9 mouse cellular contexts compared by ENCODE assay signal in the genomic region with DNA sequence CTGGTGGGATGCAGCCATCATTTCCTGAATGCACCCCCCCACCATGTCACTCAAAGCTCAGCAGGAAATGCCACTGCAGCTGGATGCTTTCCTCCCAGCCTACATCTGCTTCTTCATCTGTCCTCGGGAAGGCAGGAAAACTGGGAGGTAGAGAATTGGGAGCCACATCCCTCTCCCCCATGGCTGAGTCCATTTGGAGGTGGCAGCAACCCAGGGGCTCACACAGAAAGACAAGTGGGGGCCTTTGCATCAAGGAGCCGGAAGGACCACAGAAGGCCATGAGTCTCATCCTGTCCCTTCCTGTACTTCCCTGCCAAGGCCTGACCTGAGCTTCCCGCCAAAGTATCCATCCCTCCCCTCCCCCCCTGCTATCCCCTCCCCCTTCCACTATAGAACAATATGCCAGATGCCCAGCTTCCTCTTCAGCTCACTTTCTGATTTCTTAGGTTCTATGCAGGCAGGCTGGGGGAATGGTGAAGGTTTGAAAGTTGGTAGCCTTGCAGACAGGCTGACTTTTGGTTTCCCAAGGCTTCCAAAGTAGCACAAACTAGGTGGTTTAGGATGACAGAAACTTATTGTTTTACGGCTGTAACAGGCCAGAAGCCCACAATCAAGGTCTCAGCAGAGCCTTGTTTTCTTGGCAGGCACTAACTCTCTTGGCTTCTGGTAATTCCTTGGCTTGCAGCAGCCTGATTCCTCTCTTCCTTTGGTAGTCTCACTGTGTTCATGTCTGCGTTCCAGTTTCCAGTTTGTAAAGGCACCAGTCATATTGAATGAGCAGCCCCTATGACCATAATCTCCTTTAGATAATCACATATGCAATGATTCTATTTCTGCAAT. TPM values are rescaled to one million over a fixed set of nuclear protein-coding genes. Genes with fewer than 3 reads are reported as not detected.
DNase-seq lines count a peak whose midpoint lies in the region; TF ChIP-seq lines count a peak whose summit lies in the region.
"Had no signal": no experiment of that assay in that cellular context is flagged by ENCODE, and none has a peak within 500 bp of the region (broad histone marks: within the 10 kb centered on the region; RNA-seq: fewer than 3 reads in every experiment).

No protein-coding gene starts in this region.

- no peak for TF ChIP-seq CTCF in cerebellum, adult 2 months (IDR thresholded peaks at IDR 0.05; ENCODE audit: borderline replicate concordance, insufficient read depth, low read depth, low read length)
- TF ChIP-seq CTCF in layer of hippocampus, adult 2 months (conservative IDR thresholded peaks at IDR 0.05), result no peak
- TF ChIP-seq CTCF in thymus, adult 2 months (IDR thresholded peaks at IDR 0.05; ENCODE audit: borderline replicate concordance, control insufficient read depth, extremely low read depth, insufficient read depth, low read length, poor library complexity), result no peak

- peak overlapping the region; percentile 69 for H3K27ac ChIP-seq in cerebellum, adult 2 months (ENCODE audit: insufficient read depth, low read length)
- peak overlapping the region; percentile 11; the same call in 1 of the 2 replicates for H3K27ac ChIP-seq in layer of hippocampus, adult 2 months
- H3K27ac ChIP-seq in thymus, adult 2 months (ENCODE audit: control insufficient read depth, insufficient read depth, low read length), result no peak overlapping the region
- H3K27ac ChIP-seq: heart, adult 2 months had no signal

- H3K36me3 ChIP-seq in thymus, adult 2 months (ENCODE audit: control insufficient read depth, insufficient read depth, low read length), result no peaks in the 10 kb centered on the region

- TF ChIP-seq POLR2A in cerebellum, adult 2 months (IDR thresholded peaks at IDR 0.05; ENCODE audit: borderline replicate concordance, insufficient read depth, low read length), result no peak
- TF ChIP-seq POLR2A in thymus, adult 2 months (IDR thresholded peaks at IDR 0.05; ENCODE audit: control insufficient read depth, extremely low read depth, insufficient read depth, low read length, poor library complexity), result no peak

- peaks cover 23% of the 10 kb centered on the region for H3K4me1 ChIP-seq in cerebellum, adult 2 months (ENCODE audit: control insufficient read depth, insufficient read depth, low read length)
- H3K4me1 ChIP-seq in thymus, adult 2 months (replicated peaks; ENCODE audit: control insufficient read depth, insufficient read depth, low read length), result no peaks in the 10 kb centered on the region; the same call in 1 of the 2 replicates

- 14% methylated on average over 5 of the region's 5 CpGs for WGBS in cerebellum, adult 2 months
- 77% methylated on average over 5 of the region's 5 CpGs for WGBS in thymus, adult 2 months

- H3K4me3 ChIP-seq in cerebellum, adult 2 months (replicated peaks; ENCODE audit: insufficient read depth, low read depth, low read length), result no peak overlapping the region
- H3K4me3 ChIP-seq in layer of hippocampus, adult 2 months, result no peak overlapping the region
- no peak overlapping the region for H3K4me3 ChIP-seq in thymus, adult 2 months (ENCODE audit: control insufficient read depth, insufficient read depth, low read length)
- H3K4me3 ChIP-seq: heart, adult 2 months had no signal

- no peaks in the 10 kb centered on the region for H3K27me3 ChIP-seq in cerebellum, adult 2 months (ENCODE audit: control insufficient read depth, insufficient read depth, low read length)
- no peaks in the 10 kb centered on the region for H3K27me3 ChIP-seq in thymus, adult 2 months (ENCODE audit: control insufficient read depth, insufficient read depth, low read length)

- DNase-seq in cerebellum, adult 2 months, result peak; percentile 43 to 71
- DNase-seq in cerebellum, adult 11 months, result no peak
- DNase-seq in layer of hippocampus, adult 2 months (ENCODE audit: low spot score in 2 of 2), result peak in 1 of 2 experiments; percentile 37
- no peak for DNase-seq in layer of hippocampus, adult 11-12 months (ENCODE audit: low spot score)
- DNase-seq in Muller cell, postnatal 12 days (ENCODE audit: inconsistent ontology term), result peak; percentile 32
- DNase-seq in heart, adult 9 months (ENCODE audit: low spot score in 2 of 2), result peak; percentile 52 to 64
- no peak for DNase-seq in c-Kit-positive CD71-positive TER-119-positive erythroid progenitor cells, embryonic 14.5 days (ENCODE audit: low spot score)
- no peak for DNase-seq in thymus, adult 2 months

RNA-seq across cellular contexts. Expression of gene Hivep3, which starts 46.2 kb away (rescaled TPM):
- 36.7 and 36.8 TPM in 2 replicates for polyA plus RNA-seq in cerebellum, adult 2 months (2012; rRNA removed)
- total RNA-seq in layer of hippocampus, adult 2 months (2021), result 10 to 100 TPM; 46.5 to 54.8 TPM
- 40.0 and 65.7 TPM in 2 replicates for polyA plus RNA-seq in thymus, adult 2 months (2012; rRNA removed)

Comparison
In these comparisons a context has a peak if more than half of its experiments do, and no peak if none do; other contexts are left out.
1. DNase-seq: peak in cerebellum, adult 2 months (2 of 2), Muller cell, postnatal 12 days (single experiment) and heart, adult 9 months (2 of 2); none in cerebellum, adult 11 months (single experiment), layer of hippocampus, adult 11-12 months (single experiment), c-Kit-positive CD71-positive TER-119-positive erythroid progenitor cells, embryonic 14.5 days (single experiment) and thymus, adult 2 months (single experiment).